Mouse (Mus musculus): Measurements from ENCODE around the gene Susd5. TPM values are rescaled to one million over a fixed set of nuclear protein-coding genes. Genes with fewer than 3 reads are reported as not detected.
"Not testable (repeated sequence)": the region's sequence is repeated elsewhere in the genome, so short reads cannot be mapped to it uniquely, and the experiment has no call there.

Susd5 gene
- total and polyA plus RNA-seq, 3 experiments, result 1.5 to 2.2 (median 1.5) TPM

DNA sequence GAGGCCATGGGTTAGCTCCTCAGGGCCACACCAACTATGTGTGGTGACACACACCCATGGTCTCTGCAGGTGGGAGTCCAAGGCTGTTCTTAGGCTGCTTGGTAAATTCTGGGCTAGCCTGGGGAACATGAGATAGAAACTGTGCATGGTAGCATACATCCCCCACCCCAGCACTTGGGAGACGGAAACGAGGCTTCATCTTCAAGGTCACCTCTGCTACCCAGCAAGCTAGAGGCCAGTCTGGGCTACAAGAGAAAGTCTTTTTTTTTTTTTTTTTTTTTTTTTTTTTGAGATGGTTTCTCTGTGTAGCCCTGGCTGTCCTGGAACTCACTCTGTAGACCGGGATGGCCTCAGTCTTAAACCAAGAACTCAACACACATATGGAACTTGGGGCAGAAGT lies 29.5 kb downstream of the Susd5 start:
- Histone ChIP-seq H3K9ac (ENCODE audit: low read depth, low read length) (no peak overlapping the region), H3K4me1 (ENCODE audit: control insufficient read depth, insufficient read depth, low read length) (no peaks in the 10 kb centered on the region), H3K27me3 (ENCODE audit: control insufficient read depth, insufficient read depth, low read length) (no peaks in the 10 kb centered on the region), H3K4me3 (no peak overlapping the region), H3K79me2 (replicated peaks; ENCODE audit: control insufficient read depth, insufficient read depth, low read length) (no peaks in the 10 kb centered on the region), H3K36me3 (ENCODE audit: control insufficient read depth, insufficient read depth, low read length) (no peaks in the 10 kb centered on the region), H3K27ac (no peak overlapping the region)
- intact Hi-C loops (cut with DNase I), result no loop called here
- 75% methylated on average over 3 of the region's 3 CpGs for WGBS
- TF ChIP-seq EP300 (IDR thresholded peaks at IDR 0.05; ENCODE audit: insufficient read depth, low read depth, low read length) (no peak), POLR2A (IDR thresholded peaks at IDR 0.05; ENCODE audit: insufficient read depth, low read depth, low read length) (no peak), CTCF (IDR thresholded peaks at IDR 0.05) (no peak)
- no peak for DNase-seq

DNA sequence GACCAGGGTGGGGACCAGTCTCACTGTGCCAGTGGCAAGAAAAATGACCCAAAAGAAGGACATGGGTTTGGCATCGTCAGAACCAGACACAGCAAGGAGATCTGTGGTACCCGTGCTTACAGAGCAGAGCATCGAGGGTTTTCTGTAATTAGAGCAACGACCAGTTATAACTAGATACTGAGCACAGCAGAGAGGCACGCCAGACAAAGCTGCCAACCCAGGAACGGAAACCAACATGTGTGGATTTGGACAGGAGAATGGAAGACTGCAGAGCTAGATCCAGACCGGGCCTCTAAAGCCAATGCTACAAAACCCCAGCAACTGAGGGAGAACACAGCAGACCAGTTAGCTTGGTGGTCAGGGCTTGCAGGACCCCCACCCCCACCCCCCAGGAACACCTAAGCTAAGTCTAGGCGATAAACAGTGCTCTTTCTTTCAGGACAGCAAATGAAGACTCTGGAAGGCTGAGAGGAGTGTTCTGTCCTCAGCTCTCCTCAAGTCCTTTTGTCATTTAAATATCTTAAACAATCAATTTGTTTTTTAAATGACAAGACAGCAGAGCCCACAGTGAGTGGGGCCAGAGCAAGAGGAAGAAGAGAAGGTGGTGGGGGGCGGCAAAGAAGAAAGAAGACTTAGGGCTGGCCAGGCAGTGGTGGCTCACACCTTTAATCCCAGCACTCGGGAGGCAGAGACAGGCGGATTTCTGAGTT lies 30.3 kb downstream of the Susd5 start:
- no peaks in the 10 kb centered on the region for H3K36me3 ChIP-seq (ENCODE audit: control insufficient read depth, insufficient read depth, low read length)
- WGBS, result 76% methylated on average over 11 of the region's 11 CpGs
- no peak overlapping the region for H3K27ac ChIP-seq
- no peak overlapping the region for H3K4me3 ChIP-seq
- no peaks in the 10 kb centered on the region for H3K79me2 ChIP-seq (replicated peaks; ENCODE audit: control insufficient read depth, insufficient read depth, low read length)
- DNase-seq, result no peak
- TF ChIP-seq POLR2A (IDR thresholded peaks at IDR 0.05; ENCODE audit: insufficient read depth, low read depth, low read length) (no peak), CTCF (IDR thresholded peaks at IDR 0.05) (no peak), EP300 (IDR thresholded peaks at IDR 0.05; ENCODE audit: insufficient read depth, low read depth, low read length) (no peak)
- intact Hi-C loops (cut with DNase I), result no loop called here
- no peaks in the 10 kb centered on the region for H3K27me3 ChIP-seq (ENCODE audit: control insufficient read depth, insufficient read depth, low read length)
- no peak overlapping the region for H3K9ac ChIP-seq (ENCODE audit: low read depth, low read length)
- H3K4me1 ChIP-seq (ENCODE audit: control insufficient read depth, insufficient read depth, low read length), result no peaks in the 10 kb centered on the region

DNA sequence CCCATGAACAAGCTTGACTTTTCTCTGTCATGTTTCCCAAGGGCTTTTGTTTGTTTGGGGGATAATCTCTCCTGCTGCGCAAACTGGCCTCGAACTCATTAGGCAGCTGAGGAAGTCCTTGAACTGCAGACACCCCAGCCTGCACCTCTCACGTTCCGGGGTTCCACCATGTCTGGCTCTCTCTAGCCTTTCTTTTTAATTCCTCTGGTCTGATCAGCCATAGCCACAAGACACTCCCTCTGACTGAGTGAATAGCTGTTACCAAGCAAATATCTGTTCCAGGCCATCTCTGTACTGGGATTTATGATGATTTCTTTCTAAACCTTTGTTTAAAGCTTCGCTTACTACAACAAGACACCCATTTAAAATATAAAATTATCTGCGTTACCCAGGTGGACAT lies 31.9 kb downstream of the Susd5 start:
- DNase-seq; H3K4me1 ChIP-seq (ENCODE audit: control insufficient read depth, insufficient read depth, low read length); intact Hi-C loops (cut with DNase I); H3K27me3 ChIP-seq (ENCODE audit: control insufficient read depth, insufficient read depth, low read length); H3K9ac ChIP-seq (ENCODE audit: low read depth, low read length); H3K79me2 ChIP-seq (replicated peaks; ENCODE audit: control insufficient read depth, insufficient read depth, low read length); H3K36me3 ChIP-seq (ENCODE audit: control insufficient read depth, insufficient read depth, low read length); H3K4me3 ChIP-seq; H3K27ac ChIP-seq: not testable (repeated sequence)
- 85% methylated on average over 6 of the region's 6 CpGs for WGBS

DNA sequence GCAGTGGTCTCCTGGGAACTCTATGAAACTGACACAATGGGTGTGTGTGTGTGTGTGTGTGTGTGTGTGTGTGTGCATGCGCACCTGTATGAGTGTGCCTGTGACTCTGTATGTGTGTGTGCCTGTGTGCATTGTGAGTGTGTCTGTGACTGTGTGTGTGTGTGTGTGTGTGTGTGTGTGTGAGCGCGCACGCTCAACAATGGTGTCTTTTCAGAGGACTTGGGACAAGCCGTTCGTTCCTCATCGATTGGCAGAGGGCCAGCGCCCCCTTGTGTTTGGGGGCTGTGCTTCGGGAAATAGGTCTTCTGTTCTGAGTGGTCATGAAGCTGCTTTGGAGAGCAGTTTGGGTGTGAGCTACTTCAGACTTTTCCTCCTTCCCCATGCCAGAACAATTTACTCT lies 35.2 kb downstream of the Susd5 start:
- WGBS, result 8% methylated on average over 9 of the region's 9 CpGs
- not testable (repeated sequence) for H3K79me2 ChIP-seq (replicated peaks; ENCODE audit: control insufficient read depth, insufficient read depth, low read length); H3K27me3 ChIP-seq (ENCODE audit: control insufficient read depth, insufficient read depth, low read length); H3K4me3 ChIP-seq; H3K9ac ChIP-seq (ENCODE audit: low read depth, low read length); H3K27ac ChIP-seq; DNase-seq; H3K4me1 ChIP-seq (ENCODE audit: control insufficient read depth, insufficient read depth, low read length); H3K36me3 ChIP-seq (ENCODE audit: control insufficient read depth, insufficient read depth, low read length)
- intact Hi-C loops (cut with DNase I), result loop anchor here (5.0 kb wide), 1 partner anchor 280 kb away; no protein-coding TSS in a partner anchor

DNA sequence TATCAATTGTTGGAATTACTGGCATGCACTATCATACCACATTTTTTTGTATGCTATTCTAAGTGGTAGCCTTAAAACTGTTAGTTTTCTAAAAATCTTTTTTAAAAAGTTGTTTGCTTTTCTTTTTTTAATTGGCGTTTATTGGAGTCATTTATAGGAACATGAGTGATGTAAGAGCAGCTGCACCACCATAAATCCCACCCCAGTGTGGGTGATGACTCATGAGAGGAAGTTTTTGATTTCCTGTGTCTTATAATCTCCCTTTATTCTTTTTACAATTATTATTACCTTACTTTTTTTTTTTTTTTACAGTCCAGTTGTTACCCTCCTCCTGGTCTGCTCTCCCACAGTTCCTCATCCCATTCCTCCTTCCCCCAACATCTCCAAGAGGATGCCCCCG lies 37.9 kb downstream of the Susd5 start:
- Histone ChIP-seq H3K4me1 (ENCODE audit: control insufficient read depth, insufficient read depth, low read length) (no peaks in the 10 kb centered on the region), H3K27ac (no peak overlapping the region), H3K79me2 (replicated peaks; ENCODE audit: control insufficient read depth, insufficient read depth, low read length) (no peaks in the 10 kb centered on the region), H3K27me3 (ENCODE audit: control insufficient read depth, insufficient read depth, low read length) (no peaks in the 10 kb centered on the region), H3K4me3 (no peak overlapping the region), H3K36me3 (ENCODE audit: control insufficient read depth, insufficient read depth, low read length) (no peaks in the 10 kb centered on the region), H3K9ac (ENCODE audit: low read depth, low read length) (no peak overlapping the region)
- intact Hi-C loops (cut with DNase I), result loop anchor here (5.0 kb wide), 1 partner anchor 277 kb away; no protein-coding TSS in a partner anchor
- TF ChIP-seq POLR2A (IDR thresholded peaks at IDR 0.05; ENCODE audit: insufficient read depth, low read depth, low read length) (no peak), EP300 (IDR thresholded peaks at IDR 0.05; ENCODE audit: insufficient read depth, low read depth, low read length) (no peak), CTCF (IDR thresholded peaks at IDR 0.05) (no peak)
- 85% methylated on average over 2 of the region's 2 CpGs for WGBS
- no peak for DNase-seq

DNA sequence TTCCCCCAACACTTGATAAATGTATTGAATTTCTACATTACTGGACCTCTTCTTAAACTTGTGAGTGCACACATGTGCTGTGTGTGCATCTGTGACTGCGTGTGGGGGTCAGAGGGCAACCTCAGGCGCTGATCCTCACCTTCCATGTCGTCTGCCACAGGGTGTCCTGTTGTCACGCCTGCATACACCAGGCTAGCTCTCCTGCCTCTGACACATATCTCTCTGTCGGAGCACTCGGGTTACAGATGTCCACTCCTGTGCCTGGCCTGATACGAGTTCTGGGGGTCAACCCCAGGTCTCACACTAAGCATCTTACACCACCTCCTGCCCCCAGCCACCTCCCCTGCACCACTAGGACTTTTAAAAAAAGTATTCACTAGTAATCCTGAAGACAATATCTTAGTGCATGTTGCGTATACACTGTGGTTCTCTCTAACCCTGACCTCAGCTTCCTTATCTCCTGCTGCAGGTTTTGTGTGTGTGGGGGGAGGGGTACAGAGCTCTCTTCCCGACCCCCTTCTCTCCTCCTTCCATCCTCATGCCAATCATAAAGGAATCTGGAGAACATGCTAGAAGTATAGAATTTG lies 41.9 kb downstream of the Susd5 start:
- H3K27me3 ChIP-seq (ENCODE audit: control insufficient read depth, insufficient read depth, low read length), result no peaks in the 10 kb centered on the region
- no peak overlapping the region for H3K9ac ChIP-seq (ENCODE audit: low read depth, low read length)
- intact Hi-C loops (cut with DNase I), result no loop called here
- no peaks in the 10 kb centered on the region for H3K4me1 ChIP-seq (ENCODE audit: control insufficient read depth, insufficient read depth, low read length)
- H3K79me2 ChIP-seq (replicated peaks; ENCODE audit: control insufficient read depth, insufficient read depth, low read length), result no peaks in the 10 kb centered on the region
- WGBS, result 42% methylated on average over 9 of the region's 9 CpGs
- no peak for DNase-seq
- TF ChIP-seq EP300 (IDR thresholded peaks at IDR 0.05; ENCODE audit: insufficient read depth, low read depth, low read length) (no peak), POLR2A (IDR thresholded peaks at IDR 0.05; ENCODE audit: insufficient read depth, low read depth, low read length) (no peak), CTCF (IDR thresholded peaks at IDR 0.05) (no peak)
- no peak overlapping the region for H3K4me3 ChIP-seq
- no peak overlapping the region for H3K27ac ChIP-seq
- no peaks in the 10 kb centered on the region for H3K36me3 ChIP-seq (ENCODE audit: control insufficient read depth, insufficient read depth, low read length)

Measured in heart, adult 2 months (tissue).